Mouse (Mus musculus) heart, embryonic 14.5 days (tissue): Measurements from ENCODE around the gene Tex264. TPM values are rescaled to one million over a fixed set of nuclear protein-coding genes. Genes with fewer than 3 reads are reported as not detected.
"Not testable (repeated sequence)": the region's sequence is repeated elsewhere in the genome, so short reads cannot be mapped to it uniquely, and the experiment has no call there.

Source experiments
- ATAC-seq: fragments of 200-750 bp; cut with Nextera tagmentation; 2 replicates; pipeline ENCODE4 v1.8.0; 2017; ENCODE audit warnings: low read depth, moderate TSS enrichment; ENCODE audit not compliant: insufficient number of reproducible peaks, insufficient read depth, low FRiP score
- H3K27ac ChIP-seq, 2 experiments: fragments of 200-500 bp in 1 of 2; fragments of 300-500 bp in 1 of 2; sonication (generic) in 1 of 2; replicated peaks in 1 of 2; 2 replicates each; pipeline ENCODE4 v1.5.1; 2012 to 2014; ENCODE audit warnings: low read depth in 2 of 2, low read length in 2 of 2, control low read depth in 1 of 2, mild to moderate bottlenecking in 1 of 2, mixed read lengths in 1 of 2; ENCODE audit not compliant: control insufficient read depth in 1 of 2, insufficient read depth in 1 of 2
- H3K27me3 ChIP-seq: fragments of 300-500 bp; sonication (generic); 2 replicates; pipeline ENCODE4 v1.6.1; 2014; ENCODE audit warnings: mild to moderate bottlenecking, low read length, control low read depth; ENCODE audit not compliant: control insufficient read depth, insufficient read depth
- H3K36me3 ChIP-seq: fragments of 300-500 bp; sonication (generic); 2 replicates; pipeline ENCODE4 v1.6.1; 2014; ENCODE audit warnings: mild to moderate bottlenecking, control low read depth, low read length, mixed read lengths; ENCODE audit not compliant: control insufficient read depth, insufficient read depth
- H3K4me1 ChIP-seq, 2 experiments: fragments of 200-500 bp in 1 of 2; fragments of 300-500 bp in 1 of 2; sonication (generic) in 1 of 2; 2 replicates each; pipeline ENCODE4 v1.6.1; 2012 to 2014; ENCODE audit warnings: low read length in 2 of 2, control low read depth in 1 of 2, mixed read lengths in 1 of 2; ENCODE audit not compliant: control insufficient read depth in 2 of 2, insufficient read depth in 2 of 2
- H3K4me2 ChIP-seq: fragments of 300-500 bp; sonication (generic); 2 replicates; pipeline ENCODE4 v1.6.1; 2014; ENCODE audit warnings: mild to moderate bottlenecking, low read length
- H3K4me3 ChIP-seq, 2 experiments: fragments of 200-500 bp in 1 of 2; fragments of 300-500 bp in 1 of 2; sonication (generic) in 1 of 2; 2 replicates each; pipeline ENCODE4 v1.5.1; 2012 to 2014; ENCODE audit warnings: low read length in 2 of 2, mild to moderate bottlenecking in 2 of 2, control low read depth in 1 of 2, low read depth in 1 of 2, moderate library complexity in 1 of 2; ENCODE audit not compliant: control insufficient read depth in 1 of 2, insufficient read depth in 1 of 2
- H3K9ac ChIP-seq: fragments of 300-500 bp; sonication (generic); 2 replicates; pipeline ENCODE4 v1.6.1; 2014; ENCODE audit warnings: mild to moderate bottlenecking, low read length
- H3K9me3 ChIP-seq: fragments of 300-500 bp; sonication (generic); 2 replicates; pipeline ENCODE4 v1.6.1; 2016; ENCODE audit warnings: low read length, control low read depth; ENCODE audit not compliant: control insufficient read depth
- WGBS: fragments of 180-500 bp; shearing (Covaris S2); extraction: QIAGEN DNeasy Blood & Tissue Kit; methylation state at CpG from one replicate; pipeline ENCODE4 v1.1.7; 2014; 5-methylcytosine and 5-hydroxymethylcytosine counted together
- polyA plus RNA-seq: library from polyadenylated mRNA; unstranded; fragments of >200 nt; fragmentation: Nextera tagmentation; extraction: Ambion mirVana; gene quantifications from 2 replicates; pipeline ENCODE4 v1.2.1, GENCODE M21; 2014

Gene Tex264
- polyA plus RNA-seq, 1 experiment from 2014 or later, result 36.4 TPM

- H3K4me1 ChIP-seq, H3K4me2 ChIP-seq, H3K27ac ChIP-seq, H3K9me3 ChIP-seq, H3K4me3 ChIP-seq, ATAC-seq, H3K9ac ChIP-seq, H3K27me3 ChIP-seq, H3K36me3 ChIP-seq: not testable (repeated sequence)
- WGBS, result 13% methylated on average over 8 of the region's 8 CpGs
Measured at GRCm38 (mm10) chr9:106627796-106628195, 57.9 kb downstream of the Tex264 start.

GRCm38 (mm10) chr9:106626282-106626681 lies 59.4 kb downstream of the Tex264 start, which contains the start of gene Iqcf6:
Iqcf6 (plus strand) TSS chr9:106626582.
- H3K9ac ChIP-seq, result no peak within 1 kb of the TSS
- WGBS, result 77% methylated on average over 2 of the region's 2 CpGs
- no peak within 1 kb of the TSS for H3K4me3 ChIP-seq
- H3K27ac ChIP-seq, result no peak within 1 kb of the TSS
- no peaks in the 10 kb centered on the region for H3K36me3 ChIP-seq
- ATAC-seq, result no peak
- H3K4me2 ChIP-seq, result no peak within 1 kb of the TSS
- no peaks in the 10 kb centered on the region for H3K9me3 ChIP-seq
- H3K27me3 ChIP-seq, result no peaks in the 10 kb centered on the region
- no peaks in the 10 kb centered on the region for H3K4me1 ChIP-seq

GRCm38 (mm10) chr9:106617496-106617895 lies 68.2 kb downstream of the Tex264 start:
- no peak for ATAC-seq
- WGBS, result 81% methylated on average over 3 of the region's 3 CpGs
- H3K27me3 ChIP-seq, result no peaks in the 10 kb centered on the region
- no peak overlapping the region for H3K9ac ChIP-seq
- H3K27ac ChIP-seq, result no peak overlapping the region
- H3K4me2 ChIP-seq, result no peak overlapping the region
- H3K36me3 ChIP-seq, result no peaks in the 10 kb centered on the region
- H3K9me3 ChIP-seq, result 0 out of 2 replicates have a peak, but pooled peaks cover 2% of the 10 kb centered on the region
- H3K4me1 ChIP-seq, result no peaks in the 10 kb centered on the region
- H3K4me3 ChIP-seq, result no peak overlapping the region

GRCm38 (mm10) chr9:106616306-106616705 lies 69.4 kb downstream of the Tex264 start:
- no peak overlapping the region for H3K4me3 ChIP-seq
- no peak for ATAC-seq
- H3K4me1 ChIP-seq, result no peaks in the 10 kb centered on the region
- H3K4me2 ChIP-seq, result no peak overlapping the region
- no peak overlapping the region for H3K9ac ChIP-seq
- 72% methylated on average over 9 of the region's 9 CpGs for WGBS
- no peaks in the 10 kb centered on the region for H3K36me3 ChIP-seq
- 0 out of 2 replicates have a peak, but pooled peaks cover 2% of the 10 kb centered on the region for H3K9me3 ChIP-seq
- H3K27me3 ChIP-seq, result no peaks in the 10 kb centered on the region
- no peak overlapping the region for H3K27ac ChIP-seq

GRCm38 (mm10) chr9:106614616-106615015 lies 71.1 kb downstream of the Tex264 start:
- Histone ChIP-seq H3K4me3 (no peak overlapping the region), H3K9ac (no peak overlapping the region), H3K4me1 (no peaks in the 10 kb centered on the region), H3K27ac (no peak overlapping the region), H3K36me3 (no peaks in the 10 kb centered on the region), H3K27me3 (no peaks in the 10 kb centered on the region), H3K4me2 (no peak overlapping the region), H3K9me3 (0 out of 2 replicates have a peak, but pooled peaks cover 2% of the 10 kb centered on the region)
- ATAC-seq, result no peak
- 33% methylated on average over 3 of the region's 3 CpGs for WGBS

- Histone ChIP-seq H3K9me3 (no peaks in the 10 kb centered on the region), H3K4me2 (no peak overlapping the region), H3K4me1 (no peaks in the 10 kb centered on the region), H3K27me3 (no peaks in the 10 kb centered on the region), H3K27ac (no peak overlapping the region), H3K9ac (no peak overlapping the region), H3K36me3 (no peaks in the 10 kb centered on the region), H3K4me3 (no peak overlapping the region)
- ATAC-seq, result no peak
- 58% methylated on average over 2 of the region's 2 CpGs for WGBS
Measured at GRCm38 (mm10) chr9:106613951-106614350, 71.8 kb downstream of the Tex264 start.

GRCm38 (mm10) chr9:106610727-106611126 lies 75.0 kb downstream of the Tex264 start:
- Histone ChIP-seq H3K36me3 (no peaks in the 10 kb centered on the region), H3K9ac (no peak overlapping the region), H3K4me1 (no peaks in the 10 kb centered on the region), H3K4me2 (no peak overlapping the region), H3K27me3 (no peaks in the 10 kb centered on the region), H3K27ac (no peak overlapping the region), H3K9me3 (peaks cover 5% of the 10 kb centered on the region; the same call in 1 of the 2 replicates), H3K4me3 (no peak overlapping the region)
- WGBS, result 80% methylated on average over 4 of the region's 4 CpGs
- no peak for ATAC-seq
